Mouse (Mus musculus): ENCODE measurements at regions not wholly inside any gene's neighbourhood (a gene's known extent, or its start where the extent isn't known, plus 50 kb on each side); places are given as distances from the start of the nearest gene placed in this dataset.
A peak's percentile ranks its signal among the peaks of the same experiment; 100 is the strongest.

- in situ Hi-C loops (cut with MboI; ENCODE audit: low pct_ligation_motif_present, low pct_unique_long_range_greater_than_20kb, low sequenced_read_pairs): no loop called here
- H3K27me3 ChIP-seq (replicated peaks): no peaks in the 10 kb centered on the region
- no peaks in the 10 kb centered on the region for H3K79me2 ChIP-seq (replicated peaks; ENCODE audit: control insufficient read depth, extremely low read depth, insufficient read depth, poor library complexity, severe bottlenecking)
- dilution Hi-C loops (cut with MboI; ENCODE audit: extremely low pct_ligation_motif_present, extremely low pct_unique_long_range_greater_than_20kb, low sequenced_read_pairs): no loop called here
- DNase-seq (ENCODE audit: extremely low read depth): no peak
- H3K9ac ChIP-seq (ENCODE audit: insufficient read depth, low read depth): no peak overlapping the region
- no peak overlapping the region for H3K4me3 ChIP-seq (replicated peaks in 1 of 3; ENCODE audit: low read depth in 2 of 3, low read length in 2 of 3, poor library complexity in 1 of 3)
- H3K9me3 ChIP-seq (replicated peaks; ENCODE audit: low read length): no peaks in the 10 kb centered on the region
- TF ChIP-seq ZNF384 (IDR thresholded peaks at IDR 0.05; ENCODE audit: low read depth, low read length) (no peak), RAD21 (IDR thresholded peaks at IDR 0.05; ENCODE audit: low read depth, low read length) (no peak), CHD2 (IDR thresholded peaks at IDR 0.05; ENCODE audit: low read length) (no peak), BHLHE40 (IDR thresholded peaks at IDR 0.05; ENCODE audit: low read depth, low read length) (no peak), EP300 (IDR thresholded peaks at IDR 0.05; ENCODE audit: low read length) (no peak), ETS1 (conservative IDR thresholded peaks at IDR 0.05; ENCODE audit: low read depth, low read length) (no peak), JUND (conservative IDR thresholded peaks at IDR 0.05; ENCODE audit: low read depth, low read length) (no peak), USF2 (conservative IDR thresholded peaks at IDR 0.05; ENCODE audit: low read depth, low read length) (no peak)
- H3K27ac ChIP-seq (ENCODE audit: insufficient read depth, low read depth): no peak overlapping the region
- H3K4me1 ChIP-seq (ENCODE audit: control insufficient read depth in 1 of 2, insufficient read depth in 2 of 2): no peaks in the 10 kb centered on the region
- H3K36me3 ChIP-seq (replicated peaks in 1 of 2; ENCODE audit: control insufficient read depth in 1 of 2, insufficient read depth in 1 of 2, low read length in 1 of 2): no peaks in the 10 kb centered on the region
- H3K4me2 ChIP-seq (ENCODE audit: insufficient read depth, low read depth, poor library complexity, severe bottlenecking): no peak overlapping the region
Measured at GRCm38 (mm10) chr9:87421175-87421574, 165.8 kb upstream of the Cep162 start.

- Histone ChIP-seq H3K4me2 (ENCODE audit: insufficient read depth, low read depth, poor library complexity, severe bottlenecking) (no peak overlapping the region), H3K4me3 (replicated peaks in 1 of 3; ENCODE audit: low read depth in 2 of 3, low read length in 2 of 3, poor library complexity in 1 of 3) (no peak overlapping the region), H3K79me2 (replicated peaks; ENCODE audit: control insufficient read depth, extremely low read depth, insufficient read depth, poor library complexity, severe bottlenecking) (no peaks in the 10 kb centered on the region), H3K9me3 (replicated peaks; ENCODE audit: low read length) (no peaks in the 10 kb centered on the region), H3K9ac (ENCODE audit: insufficient read depth, low read depth) (no peak overlapping the region), H3K27ac (ENCODE audit: insufficient read depth, low read depth) (no peak overlapping the region), H3K36me3 (replicated peaks in 1 of 2; ENCODE audit: control insufficient read depth in 1 of 2, insufficient read depth in 1 of 2, low read length in 1 of 2) (no peaks in the 10 kb centered on the region), H3K4me1 (ENCODE audit: control insufficient read depth in 1 of 2, insufficient read depth in 2 of 2) (no peaks in the 10 kb centered on the region), H3K27me3 (replicated peaks) (no peaks in the 10 kb centered on the region)
- dilution Hi-C loops (cut with MboI; ENCODE audit: extremely low pct_ligation_motif_present, extremely low pct_unique_long_range_greater_than_20kb, low sequenced_read_pairs): no loop called here
- peak; percentile 51 to 53 for TF ChIP-seq CTCF (conservative IDR thresholded peaks at IDR 0.05 in 1 of 2, IDR thresholded peaks at IDR 0.05 in 1 of 2; ENCODE audit: low read depth in 2 of 2, low read length in 2 of 2)
- peak; percentile 34 for TF ChIP-seq SMC3 (IDR thresholded peaks at IDR 0.05; ENCODE audit: low read depth, low read length)
- TF ChIP-seq RAD21 (IDR thresholded peaks at IDR 0.05; ENCODE audit: low read depth, low read length): peak; percentile 39
- TF ChIP-seq KAT2A (IDR thresholded peaks at IDR 0.05; ENCODE audit: insufficient replicate concordance, low read length): no peak
- peak; percentile 31 for DNase-seq (ENCODE audit: extremely low read depth)
- in situ Hi-C loops (cut with MboI; ENCODE audit: low pct_ligation_motif_present, low pct_unique_long_range_greater_than_20kb, low sequenced_read_pairs): no loop called here
Measured at GRCm38 (mm10) chr9:87419376-87419775, 164.0 kb upstream of the Cep162 start.

GRCm38 (mm10) chr9:87412894-87413293 lies 157.6 kb upstream of the Cep162 start:
- Histone ChIP-seq H3K4me2 (ENCODE audit: insufficient read depth, low read depth, poor library complexity, severe bottlenecking) (no peak overlapping the region), H3K9ac (ENCODE audit: insufficient read depth, low read depth) (no peak overlapping the region), H3K4me1 (ENCODE audit: control insufficient read depth in 1 of 2, insufficient read depth in 2 of 2) (0 out of 4 replicates have a peak, but pooled peaks cover 0 to 5% of the 10 kb centered on the region in 2 experiments), H3K9me3 (replicated peaks; ENCODE audit: low read length) (no peaks in the 10 kb centered on the region), H3K27me3 (replicated peaks) (no peaks in the 10 kb centered on the region), H3K79me2 (replicated peaks; ENCODE audit: control insufficient read depth, extremely low read depth, insufficient read depth, poor library complexity, severe bottlenecking) (no peaks in the 10 kb centered on the region), H3K27ac (ENCODE audit: insufficient read depth, low read depth) (no peak overlapping the region), H3K4me3 (replicated peaks in 1 of 3; ENCODE audit: low read depth in 2 of 3, low read length in 2 of 3, poor library complexity in 1 of 3) (no peak overlapping the region), H3K36me3 (replicated peaks in 1 of 2; ENCODE audit: control insufficient read depth in 1 of 2, insufficient read depth in 1 of 2, low read length in 1 of 2) (no peaks in the 10 kb centered on the region)
- in situ Hi-C loops (cut with MboI; ENCODE audit: low pct_ligation_motif_present, low pct_unique_long_range_greater_than_20kb, low sequenced_read_pairs) (no loop called here), dilution Hi-C loops (cut with MboI; ENCODE audit: extremely low pct_ligation_motif_present, extremely low pct_unique_long_range_greater_than_20kb, low sequenced_read_pairs) (no loop called here)
- TF ChIP-seq TBP (conservative IDR thresholded peaks at IDR 0.05; ENCODE audit: low read depth, low read length) (no peak), MAFK (IDR thresholded peaks at IDR 0.05; ENCODE audit: insufficient replicate concordance, low read length) (no peak), USF2 (conservative IDR thresholded peaks at IDR 0.05; ENCODE audit: low read depth, low read length) (no peak), ZC3H11A (IDR thresholded peaks at IDR 0.05; ENCODE audit: low read depth, low read length) (no peak), ETS1 (conservative IDR thresholded peaks at IDR 0.05; ENCODE audit: low read depth, low read length) (no peak), IRF4 (IDR thresholded peaks at IDR 0.05; ENCODE audit: low read depth, low read length) (no peak), ZMIZ1 (IDR thresholded peaks at IDR 0.05; ENCODE audit: low read depth, low read length) (no peak), MEF2A (IDR thresholded peaks at IDR 0.05; ENCODE audit: borderline replicate concordance, low read depth, low read length) (no peak), PAX5 (IDR thresholded peaks at IDR 0.05; ENCODE audit: low read length) (no peak)
- DNase-seq (ENCODE audit: extremely low read depth): no peak
